12 mouse cellular contexts compared by ENCODE assay signal in genomic region chr3:32454329-32455021, GRCm38 (mm10). TPM values are rescaled to one million over a fixed set of nuclear protein-coding genes. Genes with fewer than 3 reads are reported as not detected.
DNase-seq lines count a peak whose midpoint lies in the region; ATAC-seq and TF ChIP-seq lines count a peak whose summit lies in the region.
"Had no signal": no experiment of that assay in that cellular context is flagged by ENCODE, and none has a peak within 500 bp of the region (broad histone marks: within the 10 kb centered on the region; RNA-seq: fewer than 3 reads in every experiment).

No protein-coding gene starts in this region.

- no peaks in the 10 kb centered on the region for H3K27me3 ChIP-seq in hindbrain, embryonic 12.5 days
- no peaks in the 10 kb centered on the region for H3K27me3 ChIP-seq in hindbrain, embryonic 13.5 days
- no peaks in the 10 kb centered on the region for H3K27me3 ChIP-seq in heart, embryonic 16.5 days (ENCODE audit: control insufficient read depth, insufficient read depth, low read length)
- H3K27me3 ChIP-seq in liver, postnatal 0 days (ENCODE audit: insufficient read depth, low read length), result no peaks in the 10 kb centered on the region
- H3K27me3 ChIP-seq: kidney, embryonic 15.5 days had no signal

- no peak for TF ChIP-seq CTCF in liver, postnatal 0 days (IDR thresholded peaks at IDR 0.05; ENCODE audit: low read depth)

- H3K36me3 ChIP-seq in hindbrain, embryonic 12.5 days, result peaks cover 66% of the 10 kb centered on the region
- H3K36me3 ChIP-seq in hindbrain, embryonic 13.5 days, result peaks cover 69% of the 10 kb centered on the region
- H3K36me3 ChIP-seq in heart, embryonic 16.5 days (ENCODE audit: control insufficient read depth, insufficient read depth), result peaks cover 53% of the 10 kb centered on the region
- peaks cover 55% of the 10 kb centered on the region for H3K36me3 ChIP-seq in liver, postnatal 0 days (replicated peaks; ENCODE audit: insufficient read depth, low read length)

- H3K27ac ChIP-seq in hindbrain, embryonic 12.5 days, result no peak overlapping the region
- H3K27ac ChIP-seq in hindbrain, embryonic 13.5 days, result no peak overlapping the region
- peak overlapping the region; percentile 61 for H3K27ac ChIP-seq in heart, embryonic 16.5 days (ENCODE audit: low read length)
- H3K27ac ChIP-seq in liver, postnatal 0 days (ENCODE audit: low read depth), result no peak overlapping the region
- H3K27ac ChIP-seq: kidney, embryonic 15.5 days; liver, embryonic 14.5 days had no signal

- peak; percentile 29; the same call in 1 of the 2 replicates for ATAC-seq in hindbrain, embryonic 12.5 days (ENCODE audit: low FRiP score)
- no peak for ATAC-seq in hindbrain, embryonic 13.5 days (ENCODE audit: low FRiP score)
- peak; percentile 84 for ATAC-seq in heart, embryonic 16.5 days (replicated peaks; ENCODE audit: extremely low read depth, insufficient read depth, low FRiP score)
- ATAC-seq in liver, postnatal 0 days, result no peak

- H3K4me1 ChIP-seq in hindbrain, embryonic 12.5 days, result peaks cover 3% of the 10 kb centered on the region; the same call in 1 of the 2 replicates
- H3K4me1 ChIP-seq in hindbrain, embryonic 13.5 days (replicated peaks), result no peaks in the 10 kb centered on the region
- H3K4me1 ChIP-seq in heart, embryonic 16.5 days (ENCODE audit: control insufficient read depth, insufficient read depth, low read length), result peaks cover 5% of the 10 kb centered on the region; the same call in 1 of the 2 replicates
- H3K4me1 ChIP-seq in liver, postnatal 0 days (ENCODE audit: insufficient read depth), result no peaks in the 10 kb centered on the region
- H3K4me1 ChIP-seq: kidney, embryonic 15.5 days had no signal

- no peaks in the 10 kb centered on the region for H3K9me3 ChIP-seq in hindbrain, embryonic 12.5 days (replicated peaks)
- no peaks in the 10 kb centered on the region for H3K9me3 ChIP-seq in hindbrain, embryonic 13.5 days
- H3K9me3 ChIP-seq in heart, embryonic 16.5 days (replicated peaks; ENCODE audit: control insufficient read depth, low read length), result no peaks in the 10 kb centered on the region
- no peaks in the 10 kb centered on the region for H3K9me3 ChIP-seq in liver, postnatal 0 days (ENCODE audit: low read length)
- H3K9me3 ChIP-seq: kidney, embryonic 15.5 days had no signal

- WGBS in hindbrain, embryonic 12.5 days, result 57% methylated on average over 11 of the region's 11 CpGs
- WGBS in hindbrain, embryonic 13.5 days, result 57% methylated on average over 11 of the region's 11 CpGs
- 35% methylated on average over 11 of the region's 11 CpGs for WGBS in heart, embryonic 16.5 days
- 84% methylated on average over 11 of the region's 11 CpGs for WGBS in liver, postnatal 0 days (ENCODE audit: insufficient replicate concordance)

- H3K4me2 ChIP-seq in hindbrain, embryonic 12.5 days (replicated peaks), result no peak overlapping the region
- no peak overlapping the region for H3K4me2 ChIP-seq in hindbrain, embryonic 13.5 days
- no peak overlapping the region for H3K4me2 ChIP-seq in heart, embryonic 16.5 days (ENCODE audit: low read depth, low read length)
- no peak overlapping the region for H3K4me2 ChIP-seq in liver, postnatal 0 days (ENCODE audit: low read depth, low read length)
- H3K4me2 ChIP-seq: kidney, embryonic 15.5 days had no signal

- no peak overlapping the region for H3K9ac ChIP-seq in hindbrain, embryonic 12.5 days
- H3K9ac ChIP-seq in hindbrain, embryonic 13.5 days, result no peak overlapping the region
- H3K9ac ChIP-seq in heart, embryonic 16.5 days (ENCODE audit: low read length), result no peak overlapping the region
- no peak overlapping the region for H3K9ac ChIP-seq in liver, postnatal 0 days (replicated peaks)
- H3K9ac ChIP-seq: kidney, embryonic 15.5 days; liver, embryonic 14.5 days had no signal

- no peak for TF ChIP-seq EP300 in liver, postnatal 0 days (IDR thresholded peaks at IDR 0.05; ENCODE audit: low read depth)

- H3K4me3 ChIP-seq in hindbrain, embryonic 12.5 days, result no peak overlapping the region
- H3K4me3 ChIP-seq in hindbrain, embryonic 13.5 days, result no peak overlapping the region
- H3K4me3 ChIP-seq in heart, embryonic 16.5 days (ENCODE audit: low read length), result no peak overlapping the region
- no peak overlapping the region for H3K4me3 ChIP-seq in liver, postnatal 0 days (ENCODE audit: low read depth, low read length)
- H3K4me3 ChIP-seq: kidney, embryonic 15.5 days had no signal

- DNase-seq in MN1 (ENCODE audit: low spot score) (peak; percentile 31), R1 (ENCODE audit: low read depth, low spot score) (peak; percentile 54)
- no peak for DNase-seq in natural killer cell, adult 2 months (ENCODE audit: low spot score in 2 of 2)
- DNase-seq in thymus, postnatal 14 days, result no peak
- no peak for DNase-seq in liver, postnatal 0 days
- DNase-seq: adrenal gland, postnatal 14 days; lung, postnatal 36 days had no signal

RNA-seq across cellular contexts. Expression of gene Kcnmb3, which starts 37.6 kb away (rescaled TPM):
- polyA plus RNA-seq in hindbrain, embryonic 12.5 days (2016; fragmentation: Nextera tagmentation; extraction: Ambion mirVana), result 0.12 and 0.13 TPM in 2 replicates
- 0.26 TPM in 1 of 2 replicates, not detected in the other for polyA plus RNA-seq in hindbrain, embryonic 13.5 days (2015; fragmentation: Nextera tagmentation; extraction: Ambion mirVana)
- 0.11 TPM in 1 of 2 replicates, not detected in the other for polyA plus RNA-seq in heart, embryonic 16.5 days (2015; fragmentation: Nextera tagmentation; extraction: Ambion mirVana)
- polyA plus RNA-seq in liver, postnatal 0 days (2015; fragmentation: Nextera tagmentation; extraction: Ambion mirVana), result not detected in 2 replicates
- polyA plus RNA-seq: kidney, embryonic 15.5 days; liver, embryonic 14.5 days had no signal

RNA-seq across cellular contexts. Expression of gene Zfp639, which starts 55.6 kb away (rescaled TPM):
- polyA plus RNA-seq in hindbrain, embryonic 12.5 days (2016; fragmentation: Nextera tagmentation; extraction: Ambion mirVana), result 40.9 and 43.9 TPM in 2 replicates
- polyA plus RNA-seq in hindbrain, embryonic 13.5 days (2015; fragmentation: Nextera tagmentation; extraction: Ambion mirVana), result 37.4 and 37.6 TPM in 2 replicates
- 26.7 and 31.1 TPM in 2 replicates for polyA plus RNA-seq in heart, embryonic 16.5 days (2015; fragmentation: Nextera tagmentation; extraction: Ambion mirVana)
- polyA plus RNA-seq in liver, postnatal 0 days (2015; fragmentation: Nextera tagmentation; extraction: Ambion mirVana), result 13.5 and 14.0 TPM in 2 replicates

RNA-seq across cellular contexts. Expression of gene Pik3ca, which starts 57.0 kb away (rescaled TPM):
- 12.7 and 14.2 TPM in 2 replicates for polyA plus RNA-seq in hindbrain, embryonic 12.5 days (2016; fragmentation: Nextera tagmentation; extraction: Ambion mirVana)
- polyA plus RNA-seq in hindbrain, embryonic 13.5 days (2015; fragmentation: Nextera tagmentation; extraction: Ambion mirVana), result 14.2 and 14.7 TPM in 2 replicates
- polyA plus RNA-seq in heart, embryonic 16.5 days (2015; fragmentation: Nextera tagmentation; extraction: Ambion mirVana), result 6.6 and 7.8 TPM in 2 replicates
- 3.4 and 3.9 TPM in 2 replicates for polyA plus RNA-seq in liver, postnatal 0 days (2015; fragmentation: Nextera tagmentation; extraction: Ambion mirVana)

Comparison
In these comparisons a context has a peak if more than half of its experiments do, and no peak if none do; other contexts are left out.
1. ATAC-seq: peak in hindbrain, embryonic 12.5 days (single experiment) and heart, embryonic 16.5 days (single experiment); none in hindbrain, embryonic 13.5 days (single experiment) and liver, postnatal 0 days (single experiment).
2. DNase-seq: peak in MN1 (single experiment) and R1 (single experiment); none in natural killer cell, adult 2 months (0 of 2), thymus, postnatal 14 days (single experiment) and liver, postnatal 0 days (single experiment).